Mouse (Mus musculus) stomach, embryonic 14.5 days (tissue): Measurements from ENCODE around the gene Sidt2. TPM values are rescaled to one million over a fixed set of nuclear protein-coding genes. Genes with fewer than 3 reads are reported as not detected.

Experiments used
- ATAC-seq: fragments of 200-750 bp; cut with Nextera tagmentation; 2 replicates; pipeline ENCODE4 v1.8.0; 2017; ENCODE audit warnings: low read depth, moderate TSS enrichment; ENCODE audit not compliant: insufficient number of reproducible peaks, insufficient read depth, low FRiP score
- H3K27ac ChIP-seq: fragments of 300-500 bp; sonication (generic); 2 replicates; pipeline ENCODE4 v1.5.1; 2014; ENCODE audit warnings: mild to moderate bottlenecking, low read length, moderate library complexity, mixed read lengths
- H3K27me3 ChIP-seq: fragments of 300-500 bp; sonication (generic); 2 replicates; pipeline ENCODE4 v1.6.1; 2014; ENCODE audit warnings: low read length, control low read depth, mixed read lengths; ENCODE audit not compliant: control insufficient read depth, insufficient read depth
- H3K36me3 ChIP-seq: fragments of 300-500 bp; sonication (generic); 2 replicates; pipeline ENCODE4 v1.6.1; 2014; ENCODE audit warnings: mild to moderate bottlenecking, control low read depth, low read length, moderate library complexity, mixed read lengths; ENCODE audit not compliant: control insufficient read depth, insufficient read depth
- H3K4me1 ChIP-seq: fragments of 300-500 bp; sonication (generic); 2 replicates; pipeline ENCODE4 v1.6.1; 2014; ENCODE audit warnings: low read length, control low read depth, mixed read lengths; ENCODE audit not compliant: control insufficient read depth, insufficient read depth
- H3K4me2 ChIP-seq: fragments of 300-500 bp; sonication (generic); replicated peaks from 2 replicates; pipeline ENCODE4 v1.6.1; 2014; ENCODE audit warnings: low read depth, low read length, control low read depth
- H3K4me3 ChIP-seq: fragments of 300-500 bp; sonication (generic); 2 replicates; pipeline ENCODE4 v1.5.1; 2014; ENCODE audit warnings: low read depth, low read length, control low read depth
- H3K9ac ChIP-seq: fragments of 300-500 bp; sonication (generic); replicated peaks from 2 replicates; pipeline ENCODE4 v1.6.1; 2014; ENCODE audit warnings: low read depth, mild to moderate bottlenecking, control low read depth, low read length, moderate library complexity, mixed read lengths
- H3K9me3 ChIP-seq: fragments of 300-500 bp; sonication (generic); 2 replicates; pipeline ENCODE4 v1.6.1; 2016; ENCODE audit warnings: low read depth, low read length, control low read depth; ENCODE audit not compliant: control insufficient read depth
- WGBS: fragments of 180-500 bp; shearing (Covaris S2); extraction: QIAGEN DNeasy Blood & Tissue Kit; methylation state at CpG from one replicate; pipeline ENCODE4 v1.1.7; 2014; 5-methylcytosine and 5-hydroxymethylcytosine counted together
- polyA plus RNA-seq: library from polyadenylated mRNA; unstranded; fragments of >200 nt; fragmentation: Nextera tagmentation; extraction: Ambion mirVana; gene quantifications from 2 replicates; pipeline ENCODE4 v1.2.1, GENCODE M21; 2014

Gene Sidt2
- polyA plus RNA-seq, 1 experiment from 2014 or later = 42.1 TPM

GRCm38 (mm10) chr9:45954294-45955106, 558 bp downstream of the Sidt2 start:
- Histone ChIP-seq H3K4me3 (peak overlapping the region; percentile 70), H3K27ac (peak overlapping the region; percentile 80; the same call in 1 of the 2 replicates), H3K9ac (peak overlapping the region; percentile 87), H3K4me2 (peak overlapping the region; percentile 85), H3K27me3 (no peaks in the 10 kb centered on the region), H3K4me1 (peaks cover 14% of the 10 kb centered on the region), H3K36me3 (peaks cover 9% of the 10 kb centered on the region), H3K9me3 (no peaks in the 10 kb centered on the region)
- peak; percentile 35 for ATAC-seq
- under 1% methylated on average over 61 of the region's 63 CpGs for WGBS

GRCm38 (mm10) chr9:45953511-45954293, 1.4 kb downstream of the Sidt2 start:
- peak overlapping the region; percentile 85 for H3K4me2 ChIP-seq
- H3K27ac ChIP-seq = peak overlapping the region; percentile 58; the same call in 1 of the 2 replicates
- H3K9ac ChIP-seq = peak overlapping the region; percentile 87
- 51% methylated on average over 13 of the region's 13 CpGs for WGBS
- no peak for ATAC-seq
- peaks cover 14% of the 10 kb centered on the region for H3K4me1 ChIP-seq
- peak overlapping the region; percentile 70 for H3K4me3 ChIP-seq
- no peaks in the 10 kb centered on the region for H3K27me3 ChIP-seq
- peaks cover 10% of the 10 kb centered on the region for H3K36me3 ChIP-seq
- H3K9me3 ChIP-seq = no peaks in the 10 kb centered on the region

- no peaks in the 10 kb centered on the region for H3K27me3 ChIP-seq
- H3K4me1 ChIP-seq = peaks cover 14% of the 10 kb centered on the region
- no peak overlapping the region for H3K9ac ChIP-seq
- 80% methylated on average over 7 of the region's 7 CpGs for WGBS
- H3K4me3 ChIP-seq = no peak overlapping the region
- H3K4me2 ChIP-seq = no peak overlapping the region
- no peaks in the 10 kb centered on the region for H3K9me3 ChIP-seq
- no peak for ATAC-seq
- H3K27ac ChIP-seq = no peak overlapping the region
- peaks cover 16% of the 10 kb centered on the region for H3K36me3 ChIP-seq
Observed at GRCm38 (mm10) chr9:45952890-45953289, 2.2 kb downstream of the Sidt2 start.

GRCm38 (mm10) chr9:45952057-45952456, 3.0 kb downstream of the Sidt2 start:
- Histone ChIP-seq H3K36me3 (peaks cover 20% of the 10 kb centered on the region), H3K27ac (no peak overlapping the region), H3K4me3 (no peak overlapping the region), H3K4me2 (no peak overlapping the region), H3K9ac (no peak overlapping the region), H3K4me1 (peaks cover 14% of the 10 kb centered on the region), H3K27me3 (no peaks in the 10 kb centered on the region), H3K9me3 (no peaks in the 10 kb centered on the region)
- 93% methylated on average over 4 of the region's 4 CpGs for WGBS
- ATAC-seq = no peak

- H3K27ac ChIP-seq = no peak overlapping the region
- ATAC-seq = no peak
- H3K27me3 ChIP-seq = no peaks in the 10 kb centered on the region
- H3K4me2 ChIP-seq = no peak overlapping the region
- WGBS = 83% methylated on average over 10 of the region's 10 CpGs
- H3K36me3 ChIP-seq = peaks cover 48% of the 10 kb centered on the region
- H3K9ac ChIP-seq = no peak overlapping the region
- H3K4me1 ChIP-seq = no peaks in the 10 kb centered on the region
- no peak overlapping the region for H3K4me3 ChIP-seq
- no peaks in the 10 kb centered on the region for H3K9me3 ChIP-seq
Observed at GRCm38 (mm10) chr9:45946872-45947183, 8.2 kb downstream of the Sidt2 start.

- WGBS = 87% methylated on average over 16 of the region's 16 CpGs
- peaks cover 48% of the 10 kb centered on the region for H3K36me3 ChIP-seq
- no peaks in the 10 kb centered on the region for H3K27me3 ChIP-seq
- no peak overlapping the region for H3K4me2 ChIP-seq
- H3K4me1 ChIP-seq = no peaks in the 10 kb centered on the region
- ATAC-seq = no peak
- no peak overlapping the region for H3K4me3 ChIP-seq
- H3K9ac ChIP-seq = no peak overlapping the region
- no peaks in the 10 kb centered on the region for H3K9me3 ChIP-seq
- no peak overlapping the region for H3K27ac ChIP-seq
Observed at GRCm38 (mm10) chr9:45946182-45946871, 8.7 kb downstream of the Sidt2 start.

GRCm38 (mm10) chr9:45945721-45946120, 9.3 kb downstream of the Sidt2 start:
- WGBS = 84% methylated on average over 13 of the region's 13 CpGs
- Histone ChIP-seq H3K4me3 (no peak overlapping the region), H3K4me2 (no peak overlapping the region), H3K27ac (no peak overlapping the region), H3K9ac (no peak overlapping the region), H3K9me3 (no peaks in the 10 kb centered on the region), H3K4me1 (no peaks in the 10 kb centered on the region), H3K27me3 (no peaks in the 10 kb centered on the region), H3K36me3 (peaks cover 53% of the 10 kb centered on the region)
- ATAC-seq = no peak
